Comparison of ENCODE assay signal across 18 mouse cellular contexts in the genomic region with DNA sequence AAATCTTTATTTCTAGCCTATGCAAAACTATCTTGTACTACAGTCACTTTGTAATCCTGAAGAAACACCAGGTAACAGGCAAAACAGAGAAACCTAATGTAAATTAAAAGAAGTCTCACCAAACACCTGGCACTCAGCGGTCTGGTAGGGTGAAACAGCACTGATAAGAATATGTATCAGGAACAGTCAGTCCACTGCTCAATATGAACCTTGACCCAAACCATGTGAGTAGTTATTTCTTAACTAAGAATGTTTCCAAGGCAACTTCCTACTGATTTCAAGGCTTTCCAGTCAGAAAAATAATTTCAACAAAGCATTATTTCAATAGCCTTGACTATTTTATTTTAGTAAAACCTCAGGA. TPM values are rescaled to one million over a fixed set of nuclear protein-coding genes. Genes with fewer than 3 reads are reported as not detected.
DNase-seq lines count a peak whose midpoint lies in the region; ATAC-seq and TF ChIP-seq lines count a peak whose summit lies in the region.
"Had no signal": no experiment of that assay in that cellular context is flagged by ENCODE, and none has a peak within 500 bp of the region (broad histone marks: within the 10 kb centered on the region; RNA-seq: fewer than 3 reads in every experiment).

No protein-coding gene starts in this region.

- no peak overlapping the region for H3K4me3 ChIP-seq in MEL (ENCODE audit: control insufficient read depth in 1 of 2, insufficient read depth in 1 of 2, low read depth in 2 of 2, low read length in 2 of 2)
- no peak overlapping the region for H3K4me3 ChIP-seq in liver, embryonic 11.5 days (ENCODE audit: low read depth, low read length)
- H3K4me3 ChIP-seq in midbrain, embryonic 14.5 days (replicated peaks; ENCODE audit: low read depth, low read length), result no peak overlapping the region
- no peak overlapping the region for H3K4me3 ChIP-seq in midbrain, embryonic 15.5 days
- H3K4me3 ChIP-seq: heart, embryonic 13.5 days; limb, embryonic 12.5 days; megakaryocyte, embryonic 14.5 days; neural tube, embryonic 12.5 days had no signal

- TF ChIP-seq EP300 in MEL (IDR thresholded peaks at IDR 0.05; ENCODE audit: low read depth in 1 of 2, low read length in 2 of 2), result peak; percentile 22 to 36; a peak in 1 of 4 replicates

- TF ChIP-seq CTCF in MEL (IDR thresholded peaks at IDR 0.05 in 2 of 3, conservative IDR thresholded peaks at IDR 0.05 in 1 of 3; ENCODE audit: control insufficient read depth in 1 of 3, insufficient read depth in 1 of 3, low read depth in 2 of 3, low read length in 3 of 3, poor library complexity in 1 of 3, severe bottlenecking in 1 of 3), result no peak

- TF ChIP-seq RAD21 in MEL (IDR thresholded peaks at IDR 0.05; ENCODE audit: low read depth, low read length), result no peak

- no peaks in the 10 kb centered on the region for H3K27me3 ChIP-seq in MEL (ENCODE audit: control insufficient read depth in 1 of 2, insufficient read depth in 2 of 2, low read length in 2 of 2)
- no peaks in the 10 kb centered on the region for H3K27me3 ChIP-seq in liver, embryonic 11.5 days (replicated peaks; ENCODE audit: control insufficient read depth, insufficient read depth, low read length)
- H3K27me3 ChIP-seq in midbrain, embryonic 14.5 days (ENCODE audit: control insufficient read depth, insufficient read depth, low read length), result no peaks in the 10 kb centered on the region
- H3K27me3 ChIP-seq in midbrain, embryonic 15.5 days (replicated peaks), result no peaks in the 10 kb centered on the region
- H3K27me3 ChIP-seq: heart, embryonic 13.5 days; limb, embryonic 12.5 days; megakaryocyte, embryonic 14.5 days; neural tube, embryonic 12.5 days; Patski had no signal

- H3K4me1 ChIP-seq in MEL (ENCODE audit: control insufficient read depth in 1 of 2, insufficient read depth in 2 of 2, low read length in 2 of 2), result peaks cover 18 to 19% of the 10 kb centered on the region in 2 experiments
- peaks cover 24% of the 10 kb centered on the region for H3K4me1 ChIP-seq in liver, embryonic 11.5 days (replicated peaks; ENCODE audit: control insufficient read depth, insufficient read depth, low read length)
- H3K4me1 ChIP-seq in midbrain, embryonic 14.5 days (ENCODE audit: control insufficient read depth, insufficient read depth, low read length), result no peaks in the 10 kb centered on the region
- H3K4me1 ChIP-seq in midbrain, embryonic 15.5 days, result 0 out of 2 replicates have a peak, but pooled peaks cover 3% of the 10 kb centered on the region
- H3K4me1 ChIP-seq: limb, embryonic 12.5 days had no signal

- peak; percentile 91 for ATAC-seq in erythroblast, adult 5-6 weeks (replicated peaks; ENCODE audit: low FRiP score, poor library complexity, severe bottlenecking)
- ATAC-seq in liver, embryonic 11.5 days (replicated peaks; ENCODE audit: low FRiP score), result peak; percentile 84
- peak; percentile 73 for ATAC-seq in megakaryocyte-erythroid progenitor cell, adult 5-6 weeks (replicated peaks; ENCODE audit: low FRiP score, low TSS enrichment, poor library complexity, severe bottlenecking)
- ATAC-seq in midbrain, embryonic 14.5 days (ENCODE audit: low FRiP score, low TSS enrichment), result no peak
- no peak for ATAC-seq in midbrain, embryonic 15.5 days (replicated peaks)
- ATAC-seq: activated CD4-positive, CD25-positive, alpha-beta regulatory T cell, adult 4 months; forebrain, embryonic 14.5 days; Patski had no signal

- H3K79me2 ChIP-seq in MEL (ENCODE audit: control insufficient read depth, insufficient read depth, low read length, poor library complexity), result peaks cover 12% of the 10 kb centered on the region

- no peaks in the 10 kb centered on the region for H3K9me3 ChIP-seq in MEL (replicated peaks; ENCODE audit: insufficient read depth, low read length)
- no peaks in the 10 kb centered on the region for H3K9me3 ChIP-seq in liver, embryonic 11.5 days (ENCODE audit: control insufficient read depth, low read length)
- no peaks in the 10 kb centered on the region for H3K9me3 ChIP-seq in midbrain, embryonic 14.5 days (ENCODE audit: control insufficient read depth, low read length)
- no peaks in the 10 kb centered on the region for H3K9me3 ChIP-seq in midbrain, embryonic 15.5 days
- H3K9me3 ChIP-seq: heart, embryonic 13.5 days; limb, embryonic 12.5 days; megakaryocyte, embryonic 14.5 days; neural tube, embryonic 12.5 days had no signal

- TF ChIP-seq POLR2A in MEL (IDR thresholded peaks at IDR 0.05; ENCODE audit: control insufficient read depth in 1 of 2, insufficient read depth in 1 of 2, low read depth in 1 of 2, low read length in 2 of 2, poor library complexity in 1 of 2), result no peak

- WGBS in liver, embryonic 11.5 days, result 39% methylated on average over 1 of the region's 1 CpGs
- 88% methylated on average over 1 of the region's 1 CpGs for WGBS in midbrain, embryonic 14.5 days
- 90% methylated on average over 1 of the region's 1 CpGs for WGBS in midbrain, embryonic 15.5 days

- 0 out of 2 replicates have a peak overlapping the region, but pooled peaks have one; percentile 1 for H3K4me2 ChIP-seq in liver, embryonic 11.5 days
- no peak overlapping the region for H3K4me2 ChIP-seq in midbrain, embryonic 14.5 days (ENCODE audit: low read length)
- H3K4me2 ChIP-seq in midbrain, embryonic 15.5 days, result no peak overlapping the region
- H3K4me2 ChIP-seq: heart, embryonic 13.5 days; limb, embryonic 12.5 days; neural tube, embryonic 12.5 days had no signal

- DNase-seq in MEL (ENCODE audit: low read depth, low spot score), result no peak
- no peak for DNase-seq in liver, embryonic 11.5 days (ENCODE audit: low spot score)
- no peak for DNase-seq in adrenal gland, postnatal 25 days
- DNase-seq in midbrain, embryonic 14.5 days, result no peak
- DNase-seq: B cell, adult 2 months; cerebellum, postnatal 14 days; kidney, postnatal 25 days; right cerebral cortex, postnatal 25 days had no signal

- H3K9ac ChIP-seq in MEL (ENCODE audit: control insufficient read depth, low read depth, low read length, poor library complexity, severe bottlenecking), result no peak overlapping the region
- H3K9ac ChIP-seq in liver, embryonic 11.5 days (ENCODE audit: low read depth, low read length), result no peak overlapping the region
- no peak overlapping the region for H3K9ac ChIP-seq in midbrain, embryonic 14.5 days (replicated peaks; ENCODE audit: low read length)
- no peak overlapping the region for H3K9ac ChIP-seq in midbrain, embryonic 15.5 days
- H3K9ac ChIP-seq: heart, embryonic 13.5 days; limb, embryonic 12.5 days; neural tube, embryonic 12.5 days had no signal

- peaks cover 0 to 25% of the 10 kb centered on the region in 2 experiments; a peak in 2 of 4 replicates for H3K36me3 ChIP-seq in MEL (ENCODE audit: control insufficient read depth in 1 of 2, insufficient read depth in 2 of 2, low read length in 2 of 2)
- H3K36me3 ChIP-seq in liver, embryonic 11.5 days (ENCODE audit: control insufficient read depth, insufficient read depth, low read length), result 0 out of 2 replicates have a peak, but pooled peaks cover 3% of the 10 kb centered on the region
- H3K36me3 ChIP-seq in midbrain, embryonic 14.5 days (ENCODE audit: control insufficient read depth, insufficient read depth, low read length), result no peaks in the 10 kb centered on the region
- no peaks in the 10 kb centered on the region for H3K36me3 ChIP-seq in midbrain, embryonic 15.5 days (replicated peaks)
- H3K36me3 ChIP-seq: neural tube, embryonic 12.5 days had no signal

- no peak overlapping the region for H3K27ac ChIP-seq in MEL (ENCODE audit: control insufficient read depth, low read depth, low read length)
- H3K27ac ChIP-seq in liver, embryonic 11.5 days (ENCODE audit: low read depth, low read length), result no peak overlapping the region; the same call in 1 of the 2 replicates
- no peak overlapping the region for H3K27ac ChIP-seq in midbrain, embryonic 14.5 days (replicated peaks; ENCODE audit: low read depth, low read length)
- H3K27ac ChIP-seq in midbrain, embryonic 15.5 days, result no peak overlapping the region
- H3K27ac ChIP-seq: heart, embryonic 13.5 days; limb, embryonic 12.5 days; neural tube, embryonic 12.5 days had no signal

TF ChIP-seq in MEL, 35 proteins besides CTCF, POLR2A, EP300 and RAD21 (continues in another document):
- TF ChIP-seq TAL1 (IDR thresholded peaks at IDR 0.05; ENCODE audit: low read length), result peak; percentile 60
- TF ChIP-seq ZMIZ1 (IDR thresholded peaks at IDR 0.05; ENCODE audit: low read depth, low read length), result 0 out of 2 replicates have a peak, but pooled peaks have one; percentile 36
- no peak for TF ChIP-seq SMC3 (IDR thresholded peaks at IDR 0.05; ENCODE audit: low read depth, low read length)
- no peak for TF ChIP-seq CHD2 (IDR thresholded peaks at IDR 0.05; ENCODE audit: low read length)
- 0 out of 2 replicates have a peak, but pooled peaks have one; percentile 46 for TF ChIP-seq ETS1 (IDR thresholded peaks at IDR 0.05; ENCODE audit: low read depth, low read length)
- no peak for TF ChIP-seq MAFK (IDR thresholded peaks at IDR 0.05; ENCODE audit: borderline replicate concordance, low read depth, low read length)
- no peak for TF ChIP-seq ELF1 (IDR thresholded peaks at IDR 0.05; ENCODE audit: low read depth, low read length)
- peak; percentile 60 for TF ChIP-seq GATA1 (IDR thresholded peaks at IDR 0.05; ENCODE audit: low read depth, low read length)
- TF ChIP-seq MEF2A (IDR thresholded peaks at IDR 0.05; ENCODE audit: extremely low read depth, insufficient replicate concordance, low read depth, low read length, poor library complexity, severe bottlenecking), result no peak
- TF ChIP-seq JUND (IDR thresholded peaks at IDR 0.05; ENCODE audit: low read depth, low read length), result no peak
- TF ChIP-seq KAT2A (conservative IDR thresholded peaks at IDR 0.05; ENCODE audit: low read depth, low read length), result no peak
- TF ChIP-seq USF1 (IDR thresholded peaks at IDR 0.05; ENCODE audit: low read depth, low read length), result no peak
- no peak for TF ChIP-seq NELFE (IDR thresholded peaks at IDR 0.05; ENCODE audit: low read depth, low read length)
- TF ChIP-seq ZC3H11A (IDR thresholded peaks at IDR 0.05; ENCODE audit: low read depth, low read length), result no peak

RNA-seq across cellular contexts. Expression of a gene that starts 17.1 kb away (rescaled TPM):
- 9.8 and 11.7 TPM in 2 replicates for total RNA-seq in MEL (2012; rRNA removed)
- 100 to 1,000 TPM in 1 of 2 experiments, 10 to 100 TPM in 1; 22.0 to 534 TPM for polyA plus RNA-seq in MEL (2012; ENCODE audit: insufficient read depth in 1 of 2, insufficient read length in 2 of 2, low read depth in 1 of 2, low replicate concordance in 2 of 2, missing spikeins in 1 of 2)
- 13.6 and 24.6 TPM in 2 replicates for total RNA-seq in erythroblast, adult 5-6 weeks (2015; ENCODE audit: low replicate concordance)
- total RNA-seq in erythroblast, adult 5-6 weeks (2017; ENCODE audit: low replicate concordance), result 29.6 and 31.6 TPM in 2 replicates
- polyA plus RNA-seq in liver, embryonic 11.5 days (2014; fragmentation: Nextera tagmentation; extraction: Ambion mirVana), result 32.8 and 33.1 TPM in 2 replicates
- 39.0 and 59.5 TPM in 2 replicates for total RNA-seq in megakaryocyte-erythroid progenitor cell, adult 5-6 weeks (2014; fragmentation: Nextera tagmentation)
- 29.6 and 32.4 TPM in 2 replicates for total RNA-seq in megakaryocyte-erythroid progenitor cell, adult 5-6 weeks (2017)
- total RNA-seq in adrenal gland, postnatal 25 days (2021), result 46.8 and 51.1 TPM in 2 replicates
- 70.0 and 104 TPM in 2 replicates for polyA plus RNA-seq in midbrain, embryonic 14.5 days (2014; fragmentation: Nextera tagmentation; extraction: Ambion mirVana)
- polyA plus RNA-seq in midbrain, embryonic 15.5 days (2015; fragmentation: Nextera tagmentation; extraction: Ambion mirVana), result 70.3 and 77.3 TPM in 2 replicates

Comparison
In these comparisons a context has a peak if more than half of its experiments do, and no peak if none do; other contexts are left out.
1. ATAC-seq: peak in erythroblast, adult 5-6 weeks (single experiment), liver, embryonic 11.5 days (single experiment) and megakaryocyte-erythroid progenitor cell, adult 5-6 weeks (single experiment); none in midbrain, embryonic 14.5 days (single experiment) and midbrain, embryonic 15.5 days (single experiment).